Mouse (Mus musculus): ENCODE data around the gene Gm3417. TPM values are rescaled to one million over a fixed set of nuclear protein-coding genes. Genes with fewer than 3 reads are reported as not detected.
"Not testable (repeated sequence)": the region's sequence is repeated elsewhere in the genome, so short reads cannot be mapped to it uniquely, and the experiment has no call there.

The Gm3417 gene
- polyA plus RNA-seq, 1 experiment from 2014 or later: 0.30 TPM

DNA sequence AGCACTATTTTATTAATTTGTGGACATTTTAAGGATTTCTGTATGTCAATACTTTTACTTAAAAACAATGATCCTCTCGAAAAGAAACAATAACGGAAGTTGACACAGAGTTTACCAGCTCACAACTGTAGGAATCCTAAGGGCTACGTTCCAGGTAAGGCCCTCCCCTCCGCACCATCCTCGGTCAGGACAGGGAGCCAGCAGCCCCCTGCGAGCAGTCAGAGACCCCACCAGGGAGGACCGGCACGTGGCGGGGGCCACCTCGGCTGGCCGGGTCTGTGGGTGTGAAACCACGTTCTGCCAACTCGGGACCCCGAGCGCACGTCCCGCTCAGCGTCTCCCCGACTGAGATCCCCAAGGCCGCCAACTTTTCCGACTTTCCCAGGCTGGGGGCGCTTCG lies 18.1 kb downstream of the Gm3417 start:
- H3K27ac ChIP-seq (ENCODE audit: low read length): no peak overlapping the region
- H3K4me2 ChIP-seq (ENCODE audit: low read depth, low read length): peak overlapping the region; percentile 80
- no peaks in the 10 kb centered on the region for H3K36me3 ChIP-seq (ENCODE audit: control insufficient read depth, insufficient read depth, low read length)
- ATAC-seq (ENCODE audit: insufficient read depth, low FRiP score): peak; percentile 3; the same call in 1 of the 2 replicates
- no peaks in the 10 kb centered on the region for H3K27me3 ChIP-seq (ENCODE audit: control insufficient read depth, insufficient read depth, low read length)
- peaks cover 3% of the 10 kb centered on the region for H3K4me1 ChIP-seq (ENCODE audit: control insufficient read depth, insufficient read depth, low read length)
- WGBS: 0% methylated on average over 18 of the region's 23 CpGs
- no peaks in the 10 kb centered on the region for H3K9me3 ChIP-seq (replicated peaks; ENCODE audit: control insufficient read depth, low read length)
- H3K9ac ChIP-seq (ENCODE audit: low read length): peak overlapping the region; percentile 84
- peak overlapping the region; percentile 78 for H3K4me3 ChIP-seq (replicated peaks; ENCODE audit: low read length)

DNA sequence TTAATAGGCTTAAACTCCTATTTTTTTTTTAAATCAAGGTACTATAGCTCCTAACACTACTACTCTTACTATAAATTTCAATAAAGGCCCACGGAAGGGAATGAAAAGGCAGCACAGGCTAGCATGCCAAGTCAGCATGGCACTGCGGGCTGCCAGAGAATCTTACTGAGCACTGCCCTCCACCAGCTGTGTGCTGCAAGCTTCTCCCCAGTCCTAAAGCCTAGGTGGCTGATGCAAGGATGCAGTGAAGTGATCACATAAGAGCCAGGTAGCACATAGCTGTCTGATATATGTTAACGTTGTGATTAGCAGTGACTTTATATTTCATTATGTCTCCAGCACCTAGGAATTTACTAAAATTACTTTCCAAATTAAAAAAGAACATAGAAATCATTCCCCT lies 18.6 kb downstream of the Gm3417 start:
- ATAC-seq (ENCODE audit: insufficient read depth, low FRiP score): no peak
- peak overlapping the region; percentile 65 for H3K9ac ChIP-seq (ENCODE audit: low read length)
- no peaks in the 10 kb centered on the region for H3K27me3 ChIP-seq (ENCODE audit: control insufficient read depth, insufficient read depth, low read length)
- no peaks in the 10 kb centered on the region for H3K9me3 ChIP-seq (replicated peaks; ENCODE audit: control insufficient read depth, low read length)
- 22% methylated on average over 3 of the region's 3 CpGs for WGBS
- H3K4me1 ChIP-seq (ENCODE audit: control insufficient read depth, insufficient read depth, low read length): peaks cover 3% of the 10 kb centered on the region
- peak overlapping the region; percentile 62 for H3K4me2 ChIP-seq (ENCODE audit: low read depth, low read length)
- H3K4me3 ChIP-seq (replicated peaks; ENCODE audit: low read length): peak overlapping the region; percentile 39
- H3K36me3 ChIP-seq (ENCODE audit: control insufficient read depth, insufficient read depth, low read length): no peaks in the 10 kb centered on the region
- H3K27ac ChIP-seq (ENCODE audit: low read length): no peak overlapping the region

DNA sequence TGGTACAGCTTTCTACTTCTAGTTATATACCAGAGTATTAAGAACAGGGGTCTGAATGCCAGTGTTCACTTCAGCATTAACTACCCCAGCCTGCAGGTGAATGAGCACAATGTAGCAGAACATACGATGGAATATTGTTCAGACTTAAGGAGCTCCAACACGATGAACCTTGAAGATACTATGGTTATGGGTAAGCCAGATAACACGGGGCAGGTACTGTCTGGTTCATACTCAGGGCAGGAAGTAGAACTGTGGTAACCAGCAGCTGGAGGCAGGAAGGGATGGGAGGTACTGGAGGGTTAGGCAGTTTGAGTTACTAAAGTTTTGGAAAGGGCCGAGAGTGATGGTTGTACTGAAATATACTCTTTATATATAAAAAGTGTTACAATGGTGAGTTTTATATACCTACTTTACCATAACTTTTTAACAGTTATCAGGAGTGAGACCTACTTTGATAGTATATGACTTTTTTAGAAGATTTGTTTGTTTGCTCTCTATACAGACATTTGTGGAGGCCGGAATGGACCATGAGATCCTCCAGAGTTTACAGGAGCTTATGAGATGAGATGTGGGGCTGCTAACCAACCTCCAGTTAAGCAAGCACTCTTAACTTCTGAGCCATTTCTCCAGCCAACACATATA lies 19.8 kb downstream of the Gm3417 start:
- H3K4me3 ChIP-seq (replicated peaks; ENCODE audit: low read length): no peak overlapping the region
- H3K9ac ChIP-seq (ENCODE audit: low read length): no peak overlapping the region
- peaks cover 3% of the 10 kb centered on the region for H3K4me1 ChIP-seq (ENCODE audit: control insufficient read depth, insufficient read depth, low read length)
- no peak overlapping the region for H3K27ac ChIP-seq (ENCODE audit: low read length)
- no peak overlapping the region for H3K4me2 ChIP-seq (ENCODE audit: low read depth, low read length)
- no peak for ATAC-seq (ENCODE audit: insufficient read depth, low FRiP score)
- no peaks in the 10 kb centered on the region for H3K27me3 ChIP-seq (ENCODE audit: control insufficient read depth, insufficient read depth, low read length)
- peaks cover 4% of the 10 kb centered on the region; the same call in 1 of the 2 replicates for H3K36me3 ChIP-seq (ENCODE audit: control insufficient read depth, insufficient read depth, low read length)
- no peaks in the 10 kb centered on the region for H3K9me3 ChIP-seq (replicated peaks; ENCODE audit: control insufficient read depth, low read length)
- 82% methylated on average over 5 of the region's 5 CpGs for WGBS

DNA sequence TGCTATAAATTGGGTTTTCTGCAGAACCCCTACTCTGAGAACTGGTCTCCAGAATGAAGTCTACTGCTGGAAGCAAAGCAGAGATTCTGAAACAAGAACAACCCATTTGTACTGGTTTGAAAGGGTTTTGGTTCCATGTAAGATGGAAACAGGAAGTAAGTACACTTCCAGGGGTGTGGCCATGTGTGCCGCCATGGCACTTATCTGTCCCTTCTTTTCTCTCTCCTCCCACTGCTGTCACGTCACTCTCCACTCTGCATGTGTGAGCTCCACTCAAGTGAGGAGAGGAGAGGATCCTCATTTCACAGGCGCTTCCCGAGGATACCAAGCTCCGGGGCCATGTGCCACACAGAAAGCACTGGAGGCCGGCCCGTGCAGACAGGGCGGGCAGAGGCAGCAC lies 25.1 kb downstream of the Gm3417 start:
- no peak overlapping the region for H3K9ac ChIP-seq (ENCODE audit: low read length)
- no peak overlapping the region for H3K4me2 ChIP-seq (ENCODE audit: low read depth, low read length)
- no peak for ATAC-seq (ENCODE audit: insufficient read depth, low FRiP score)
- H3K4me1 ChIP-seq (ENCODE audit: control insufficient read depth, insufficient read depth, low read length): no peaks in the 10 kb centered on the region
- no peaks in the 10 kb centered on the region for H3K9me3 ChIP-seq (replicated peaks; ENCODE audit: control insufficient read depth, low read length)
- H3K27me3 ChIP-seq (ENCODE audit: control insufficient read depth, insufficient read depth, low read length): no peaks in the 10 kb centered on the region
- 88% methylated on average over 8 of the region's 8 CpGs for WGBS
- H3K4me3 ChIP-seq (replicated peaks; ENCODE audit: low read length): no peak overlapping the region
- no peak overlapping the region for H3K27ac ChIP-seq (ENCODE audit: low read length)
- H3K36me3 ChIP-seq (ENCODE audit: control insufficient read depth, insufficient read depth, low read length): peaks cover 15% of the 10 kb centered on the region

DNA sequence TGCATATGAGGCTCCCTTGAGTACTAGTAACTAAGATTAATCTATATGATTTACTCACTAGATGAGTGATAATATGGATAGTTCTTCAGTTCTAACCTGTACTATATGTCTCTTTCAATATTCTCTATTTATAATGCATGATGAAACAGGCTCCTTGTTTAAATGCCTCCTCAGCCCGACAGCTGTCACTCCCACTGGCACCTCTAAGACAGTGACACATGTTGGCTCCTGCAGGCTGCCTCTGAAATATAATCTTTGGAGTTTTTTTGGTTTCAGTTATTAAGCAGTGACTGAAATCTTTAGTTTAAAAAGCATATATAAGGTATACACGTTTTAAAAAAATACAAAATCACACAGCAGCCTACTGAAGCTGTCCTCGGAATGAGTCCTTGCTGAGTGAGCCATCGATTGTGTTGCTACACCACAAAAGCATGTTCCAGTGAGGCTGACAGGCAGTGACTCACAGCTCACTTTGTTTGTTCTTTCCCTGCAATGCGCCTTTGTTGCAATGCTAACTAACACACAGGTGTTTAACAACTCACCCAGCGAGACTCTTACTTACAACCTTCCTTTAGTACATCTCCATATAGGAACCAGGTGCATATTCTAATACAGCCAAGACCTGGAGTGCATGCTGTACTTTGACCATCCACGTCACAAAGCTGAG lies 29.3 kb downstream of the Gm3417 start:
- Histone ChIP-seq H3K36me3 (ENCODE audit: control insufficient read depth, insufficient read depth, low read length) (peaks cover 15% of the 10 kb centered on the region), H3K9ac (ENCODE audit: low read length) (no peak overlapping the region), H3K27me3 (ENCODE audit: control insufficient read depth, insufficient read depth, low read length) (no peaks in the 10 kb centered on the region), H3K27ac (ENCODE audit: low read length) (no peak overlapping the region), H3K4me1 (ENCODE audit: control insufficient read depth, insufficient read depth, low read length) (peaks cover 3% of the 10 kb centered on the region), H3K4me3 (replicated peaks; ENCODE audit: low read length) (no peak overlapping the region), H3K4me2 (ENCODE audit: low read depth, low read length) (no peak overlapping the region), H3K9me3 (replicated peaks; ENCODE audit: control insufficient read depth, low read length) (no peaks in the 10 kb centered on the region)
- 74% methylated on average over 7 of the region's 7 CpGs for WGBS
- ATAC-seq (ENCODE audit: insufficient read depth, low FRiP score): peak; percentile 50; the same call in 1 of the 2 replicates

DNA sequence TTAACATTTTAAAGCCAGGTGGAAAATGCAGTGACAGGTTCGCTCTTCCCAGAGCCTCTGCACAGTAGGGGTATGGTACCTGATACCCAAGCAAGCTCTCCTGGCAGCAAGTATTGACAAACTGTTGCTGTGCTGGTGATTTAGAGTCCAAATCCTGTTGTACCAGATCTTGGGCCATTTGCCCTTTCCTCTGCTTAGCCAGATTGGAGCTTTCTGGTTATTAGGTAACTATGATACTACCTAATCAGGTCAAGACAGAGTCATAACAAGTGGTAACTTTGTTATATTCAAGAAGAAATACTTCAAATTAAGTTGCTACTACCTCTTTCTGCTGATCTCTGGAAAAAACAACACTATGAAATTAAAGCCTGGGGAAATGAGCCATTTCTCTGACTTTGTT lies 34.0 kb downstream of the Gm3417 start:
- Histone ChIP-seq H3K9ac (ENCODE audit: low read length) (no peak overlapping the region), H3K36me3 (ENCODE audit: control insufficient read depth, insufficient read depth, low read length) (no peaks in the 10 kb centered on the region), H3K27me3 (ENCODE audit: control insufficient read depth, insufficient read depth, low read length) (no peaks in the 10 kb centered on the region), H3K4me1 (ENCODE audit: control insufficient read depth, insufficient read depth, low read length) (peaks cover 10% of the 10 kb centered on the region), H3K4me3 (replicated peaks; ENCODE audit: low read length) (no peak overlapping the region), H3K9me3 (replicated peaks; ENCODE audit: control insufficient read depth, low read length) (no peaks in the 10 kb centered on the region), H3K4me2 (ENCODE audit: low read depth, low read length) (peak overlapping the region; percentile 93), H3K27ac (ENCODE audit: low read length) (no peak overlapping the region)
- ATAC-seq (ENCODE audit: insufficient read depth, low FRiP score): no peak
- 89% methylated on average over 1 of the region's 1 CpGs for WGBS

DNA sequence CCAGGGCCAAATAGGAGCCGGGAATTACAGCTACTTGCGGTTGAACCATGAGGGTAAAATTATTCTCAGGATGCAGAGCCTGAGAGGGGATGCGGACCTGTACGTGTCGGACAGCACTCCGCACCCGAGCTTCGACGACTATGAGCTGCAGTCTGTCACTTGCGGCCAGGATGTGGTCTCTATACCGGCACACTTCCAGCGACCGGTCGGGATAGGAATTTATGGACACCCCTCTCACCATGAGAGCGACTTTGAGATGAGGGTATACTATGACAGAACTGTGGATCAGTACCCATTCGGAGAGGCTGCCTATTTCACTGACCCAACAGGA lies 34.9 kb downstream of the Gm3417 start:
- 14% methylated on average over 16 of the region's 16 CpGs for WGBS
- no peaks in the 10 kb centered on the region for H3K36me3 ChIP-seq (ENCODE audit: control insufficient read depth, insufficient read depth, low read length)
- H3K4me2 ChIP-seq (ENCODE audit: low read depth, low read length): peak overlapping the region; percentile 93
- H3K27me3 ChIP-seq (ENCODE audit: control insufficient read depth, insufficient read depth, low read length): no peaks in the 10 kb centered on the region
- H3K27ac ChIP-seq (ENCODE audit: low read length): peak overlapping the region; percentile 66
- H3K4me1 ChIP-seq (ENCODE audit: control insufficient read depth, insufficient read depth, low read length): peaks cover 10% of the 10 kb centered on the region
- H3K9me3 ChIP-seq (replicated peaks; ENCODE audit: control insufficient read depth, low read length): no peaks in the 10 kb centered on the region
- peak overlapping the region; percentile 83 for H3K4me3 ChIP-seq (replicated peaks; ENCODE audit: low read length)
- H3K9ac ChIP-seq (ENCODE audit: low read length): peak overlapping the region; percentile 88
- peak; percentile 6; the same call in 1 of the 2 replicates for ATAC-seq (ENCODE audit: insufficient read depth, low FRiP score)

DNA sequence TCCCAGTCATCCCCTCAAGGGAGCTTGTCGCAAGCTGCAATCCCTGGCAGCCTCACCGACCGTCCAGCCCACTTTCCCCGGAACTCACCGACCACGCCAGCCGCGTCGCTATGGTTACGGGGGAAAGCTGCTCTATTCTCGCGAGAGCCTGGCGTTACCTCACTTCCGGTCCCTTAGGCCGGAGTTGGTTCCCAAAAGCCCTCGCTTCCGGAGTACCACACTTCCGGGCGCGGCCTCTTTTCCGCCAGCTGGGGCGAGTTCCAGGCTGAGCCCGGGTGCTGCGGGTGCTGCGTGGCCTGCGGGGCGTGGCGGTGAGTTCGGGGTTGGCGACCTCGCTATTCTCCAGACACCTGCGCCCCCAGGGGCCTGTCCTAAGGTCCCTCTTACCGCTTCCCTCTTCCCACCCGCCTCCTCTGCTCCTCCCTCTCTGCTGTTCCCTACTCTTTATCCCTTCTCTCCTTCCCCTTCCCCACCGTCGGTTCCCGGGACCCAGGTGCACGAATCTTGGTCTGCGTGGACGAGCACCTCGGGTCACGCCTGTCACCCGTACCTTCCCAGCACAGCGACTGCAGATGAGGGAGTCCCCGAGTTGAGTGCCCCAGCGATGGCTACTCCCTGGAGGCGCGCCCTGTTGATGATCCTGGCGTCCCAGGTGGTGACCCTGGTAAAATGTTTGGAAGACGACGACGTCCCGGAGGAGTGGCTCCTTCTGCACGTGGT lies 35.4 kb downstream of the Gm3417 start, which contains the start of the genes Wdr27 and 1600012H06Rik:
Wdr27 (minus strand) TSS at position 150 of the 720 bp plus-strand sequence.
1600012H06Rik (plus strand) TSS at position 176 of the 720 bp plus-strand sequence.
- Histone ChIP-seq H3K4me3 (replicated peaks; ENCODE audit: low read length) (peak within 1 kb of the TSS; percentile 83), H3K9me3 (replicated peaks; ENCODE audit: control insufficient read depth, low read length) (no peaks in the 10 kb centered on the region), H3K27ac (ENCODE audit: low read length) (peak within 1 kb of the TSS; percentile 66), H3K9ac (ENCODE audit: low read length) (peak within 1 kb of the TSS; percentile 88), H3K4me1 (ENCODE audit: control insufficient read depth, insufficient read depth, low read length) (peaks cover 10% of the 10 kb centered on the region), H3K4me2 (ENCODE audit: low read depth, low read length) (peak within 1 kb of the TSS; percentile 93), H3K27me3 (ENCODE audit: control insufficient read depth, insufficient read depth, low read length) (no peaks in the 10 kb centered on the region), H3K36me3 (ENCODE audit: control insufficient read depth, insufficient read depth, low read length) (no peaks in the 10 kb centered on the region)
- WGBS: under 1% methylated on average over 54 of the region's 54 CpGs
- peak; percentile 98 for ATAC-seq (ENCODE audit: insufficient read depth, low FRiP score)

DNA sequence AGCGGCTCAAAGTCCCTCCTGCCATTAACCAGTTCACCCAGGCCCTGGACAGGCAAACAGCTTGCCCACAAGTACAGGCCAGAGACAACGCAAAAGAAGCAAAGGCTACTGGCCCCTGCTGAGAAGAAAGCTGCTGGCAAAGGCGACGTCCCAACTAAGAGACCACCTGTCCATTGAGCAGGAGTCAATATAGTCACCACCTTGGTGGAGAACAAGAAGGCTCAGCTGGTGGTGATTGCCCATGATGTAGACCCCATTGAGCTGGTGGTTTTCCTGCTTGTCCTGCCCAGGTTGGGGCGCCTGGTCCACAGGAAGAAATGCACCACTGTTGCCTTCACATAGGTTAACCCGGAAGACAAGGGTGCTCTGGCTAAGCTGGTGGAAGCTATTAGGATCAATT lies 36.4 kb downstream of the Gm3417 start:
- ATAC-seq (ENCODE audit: insufficient read depth, low FRiP score); H3K27me3 ChIP-seq (ENCODE audit: control insufficient read depth, insufficient read depth, low read length); H3K36me3 ChIP-seq (ENCODE audit: control insufficient read depth, insufficient read depth, low read length); H3K9me3 ChIP-seq (replicated peaks; ENCODE audit: control insufficient read depth, low read length); H3K27ac ChIP-seq (ENCODE audit: low read length); H3K4me1 ChIP-seq (ENCODE audit: control insufficient read depth, insufficient read depth, low read length): not testable (repeated sequence)
- peak overlapping the region; percentile 56 for H3K4me2 ChIP-seq (ENCODE audit: low read depth, low read length)
- 63% methylated on average over 6 of the region's 6 CpGs for WGBS
- H3K9ac ChIP-seq (ENCODE audit: low read length): peak overlapping the region; percentile 71
- peak overlapping the region; percentile 83 for H3K4me3 ChIP-seq (replicated peaks; ENCODE audit: low read length)
